Mouse (Mus musculus) gonadal fat pad, adult 2 months (tissue): ENCODE measurements around the gene Pfkfb1. TPM values are rescaled to one million over a fixed set of nuclear protein-coding genes. Genes with fewer than 3 reads are reported as not detected.

Experiments used
- DNase-seq: peaks from one replicate; pipeline ENCODE4 v3.0.0-alpha.2; 2012; ENCODE audit warnings: low read depth
- polyA plus RNA-seq: library from polyadenylated mRNA; depleted of rRNA; stranded (reverse); fragments of >200 nt; gene quantifications from 2 replicates; pipeline ENCODE4 v1.2.3, GENCODE M21; 2012; rRNA removed

Pfkfb1 gene
- 32.4 and 43.8 TPM in 2 replicates for polyA plus RNA-seq

GRCm38 (mm10) chrX:150588023-150588764 is at the start of gene Pfkfb1:
Gene Pfkfb1 (plus strand): TSS chrX:150588229.
- DNase-seq: no peak

GRCm38 (mm10) chrX:150540111-150540510 is 47.9 kb upstream of the Pfkfb1 start:
- no peak for DNase-seq

GRCm38 (mm10) chrX:150541684-150542083 is 46.3 kb upstream of the Pfkfb1 start:
- DNase-seq: no peak

- DNase-seq: no peak
Observed at GRCm38 (mm10) chrX:150547239-150547638, 40.8 kb upstream of the Pfkfb1 start, which contains the start of gene Alas2. Gene Alas2 (plus strand): TSS chrX:150547375.

- no peak for DNase-seq
Observed at GRCm38 (mm10) chrX:150549639-150550038, 38.4 kb upstream of the Pfkfb1 start.

GRCm38 (mm10) chrX:150551986-150552385 is 36.0 kb upstream of the Pfkfb1 start:
- DNase-seq: no peak

GRCm38 (mm10) chrX:150554032-150554431 is 34.0 kb upstream of the Pfkfb1 start:
- no peak for DNase-seq

- DNase-seq: no peak
Observed at GRCm38 (mm10) chrX:150564644-150565357, 23.2 kb upstream of the Pfkfb1 start.

- no peak for DNase-seq
Observed at GRCm38 (mm10) chrX:150581921-150582320, 6.1 kb upstream of the Pfkfb1 start.

GRCm38 (mm10) chrX:150585116-150585515 is 2.9 kb upstream of the Pfkfb1 start:
- no peak for DNase-seq

GRCm38 (mm10) chrX:150589696-150590095 is 1.7 kb downstream of the Pfkfb1 start, which contains the start of gene Apex2:
Gene Apex2 (minus strand): TSS chrX:150589868.
- no peak for DNase-seq

- DNase-seq: no peak
Observed at GRCm38 (mm10) chrX:150593266-150594035, 5.4 kb downstream of the Pfkfb1 start.

GRCm38 (mm10) chrX:150594176-150594575 is 6.1 kb downstream of the Pfkfb1 start:
- DNase-seq: no peak

- DNase-seq: no peak
Observed at GRCm38 (mm10) chrX:150595016-150595760, 7.2 kb downstream of the Pfkfb1 start.

- DNase-seq: no peak
Observed at GRCm38 (mm10) chrX:150598882-150599281, 10.9 kb downstream of the Pfkfb1 start.

GRCm38 (mm10) chrX:150636421-150636820 is 48.4 kb downstream of the Pfkfb1 start:
- DNase-seq: no peak

- no peak for DNase-seq
Observed at GRCm38 (mm10) chrX:150656122-150656907, 68.3 kb downstream of the Pfkfb1 start.

- DNase-seq: no peak
Observed at GRCm38 (mm10) chrX:150656908-150657796, 69.1 kb downstream of the Pfkfb1 start, which contains the start of gene Tro. Gene Tro (minus strand): TSS chrX:150657583.

- DNase-seq: no peak
Observed at GRCm38 (mm10) chrX:150657797-150658118, 69.7 kb downstream of the Pfkfb1 start.

- no peak for DNase-seq
Observed at GRCm38 (mm10) chrX:150662809-150663208, 74.8 kb downstream of the Pfkfb1 start.
